Mouse (Mus musculus) thymus, adult 2 months (tissue): ENCODE measurements around the gene Rilp.

ENCODE experiments used
- CTCF ChIP-seq: fragments of 200-500 bp; IDR thresholded peaks from 2 replicates; pipeline ENCODE4 v1.5.1; 2012; ENCODE audit warnings: mild to moderate bottlenecking, control low read depth, low read length, moderate library complexity, borderline replicate concordance; ENCODE audit not compliant: control insufficient read depth, poor library complexity, insufficient read depth; ENCODE audit errors: extremely low read depth
- POLR2A ChIP-seq: fragments of 200-500 bp; IDR thresholded peaks from 2 replicates; pipeline ENCODE4 v1.6.1; 2012; ENCODE audit warnings: mild to moderate bottlenecking, low read length, control low read depth, moderate library complexity; ENCODE audit not compliant: control insufficient read depth, poor library complexity, insufficient read depth; ENCODE audit errors: extremely low read depth

DNA sequence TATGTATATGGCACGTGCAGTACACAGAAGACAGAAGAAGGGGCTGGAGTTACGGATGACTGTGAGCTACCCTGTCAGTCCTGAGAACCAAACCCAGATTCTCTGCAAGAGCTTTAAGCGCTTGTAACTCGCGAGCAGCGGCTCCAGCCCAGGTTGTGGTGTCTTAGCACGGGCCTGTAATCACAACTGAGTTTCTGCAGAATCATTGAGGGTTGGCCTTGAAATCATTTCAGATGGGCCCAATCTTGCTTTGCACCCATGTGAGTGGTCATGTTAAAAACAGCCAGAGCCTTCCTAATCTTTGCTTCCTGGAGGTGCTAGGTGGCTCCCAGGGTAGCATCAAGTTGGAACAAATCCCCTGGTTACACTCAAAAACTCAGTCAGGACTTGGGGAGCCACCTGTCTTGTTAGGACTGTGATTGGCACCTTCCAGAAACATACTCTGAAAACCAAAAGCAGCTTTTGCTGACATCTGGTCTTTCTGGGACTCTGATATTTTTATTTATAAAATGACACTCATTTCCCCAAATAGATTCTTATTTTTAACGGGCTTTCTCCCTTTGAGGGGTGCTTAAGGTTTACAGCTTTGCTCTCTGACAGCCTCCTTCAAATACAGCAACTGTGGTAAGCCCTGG, 50.1 kb downstream of the Rilp start:
- TF ChIP-seq CTCF (no peak), POLR2A (no peak)
